Mouse (Mus musculus): ENCODE results near the gene Tspan7.

Gene Tspan7

GRCm38 (mm10) chrX:10484872-10485569 lies at the start of gene Tspan7:
Gene Tspan7, plus strand, starts transcription at chrX:10485158.
- DNase-seq (ENCODE audit: low spot score): no peak

- DNase-seq (ENCODE audit: low spot score): peak; percentile 22
These were observed 35.5 kb upstream of the Tspan7 start for GRCm38 (mm10) chrX:10449323-10449980.

GRCm38 (mm10) chrX:10450143-10451060 lies 34.6 kb upstream of the Tspan7 start:
- peak; percentile 13 for DNase-seq (ENCODE audit: low spot score)

- DNase-seq (ENCODE audit: low spot score): no peak
These were observed 31.2 kb upstream of the Tspan7 start for GRCm38 (mm10) chrX:10453798-10454197.

- no peak for DNase-seq (ENCODE audit: low spot score)
These were observed 27.7 kb upstream of the Tspan7 start for GRCm38 (mm10) chrX:10457256-10457655.

GRCm38 (mm10) chrX:10477088-10477487 lies 7.9 kb upstream of the Tspan7 start:
- DNase-seq (ENCODE audit: low spot score): no peak

GRCm38 (mm10) chrX:10479031-10479886 lies 5.7 kb upstream of the Tspan7 start:
- no peak for DNase-seq (ENCODE audit: low spot score)

- no peak for DNase-seq (ENCODE audit: low spot score)
These were observed 5.0 kb upstream of the Tspan7 start for GRCm38 (mm10) chrX:10479943-10480342.

GRCm38 (mm10) chrX:10485664-10486211 lies 780 bp downstream of the Tspan7 start:
- no peak for DNase-seq (ENCODE audit: low spot score)

- no peak for DNase-seq (ENCODE audit: low spot score)
These were observed 13.6 kb downstream of the Tspan7 start for GRCm38 (mm10) chrX:10498580-10498979.

GRCm38 (mm10) chrX:10502616-10503015 lies 17.7 kb downstream of the Tspan7 start:
- no peak for DNase-seq (ENCODE audit: low spot score)

- DNase-seq (ENCODE audit: low spot score): no peak
These were observed 29.5 kb downstream of the Tspan7 start for GRCm38 (mm10) chrX:10514417-10514816.

GRCm38 (mm10) chrX:10514971-10515370 lies 30.0 kb downstream of the Tspan7 start:
- no peak for DNase-seq (ENCODE audit: low spot score)

GRCm38 (mm10) chrX:10516448-10516847 lies 31.5 kb downstream of the Tspan7 start:
- DNase-seq (ENCODE audit: low spot score): no peak

- DNase-seq (ENCODE audit: low spot score): no peak
These were observed 32.0 kb downstream of the Tspan7 start for GRCm38 (mm10) chrX:10516925-10517324.

GRCm38 (mm10) chrX:10517756-10518155 lies 32.8 kb downstream of the Tspan7 start:
- DNase-seq (ENCODE audit: low spot score): no peak

- no peak for DNase-seq (ENCODE audit: low spot score)
These were observed 33.6 kb downstream of the Tspan7 start for GRCm38 (mm10) chrX:10518510-10518909.

- no peak for DNase-seq (ENCODE audit: low spot score)
These were observed 50.5 kb downstream of the Tspan7 start for GRCm38 (mm10) chrX:10535450-10535849.

- no peak for DNase-seq (ENCODE audit: low spot score)
These were observed 54.1 kb downstream of the Tspan7 start for GRCm38 (mm10) chrX:10539009-10539408.

GRCm38 (mm10) chrX:10539482-10540166 lies 54.7 kb downstream of the Tspan7 start:
- no peak for DNase-seq (ENCODE audit: low spot score)

GRCm38 (mm10) chrX:10546840-10547239 lies 61.9 kb downstream of the Tspan7 start:
- DNase-seq (ENCODE audit: low spot score): no peak

All from layer of hippocampus, adult 9-10 months (tissue).